Mouse (Mus musculus): ENCODE data around the gene Prr5l.

GRCm38 (mm10) chr2:101711608-101712007, 171.2 kb downstream of the Prr5l start:
- TF ChIP-seq POLR2A (IDR thresholded peaks at IDR 0.05; ENCODE audit: insufficient read depth, low read depth, low read length) (no peak), CTCF (IDR thresholded peaks at IDR 0.05) (no peak), EP300 (IDR thresholded peaks at IDR 0.05; ENCODE audit: insufficient read depth, low read depth, low read length) (no peak)

All from heart, adult 2 months (tissue).